Mouse (Mus musculus): ENCODE data around the gene Gm27029.

GRCm38 (mm10) chr11:101442760-101443159, 18.2 kb upstream of the Gm27029 start:
- TF ChIP-seq CTCF (IDR thresholded peaks at IDR 0.05; ENCODE audit: borderline replicate concordance, insufficient read depth, low read depth, low read length) (no peak), POLR2A (IDR thresholded peaks at IDR 0.05; ENCODE audit: borderline replicate concordance, insufficient read depth, low read length) (no peak)

Measured in cerebellum, adult 2 months (tissue).